Mouse (Mus musculus) liver, embryonic 15.5 days (tissue): ENCODE results near the gene Cbr3. TPM values are rescaled to one million over a fixed set of nuclear protein-coding genes. Genes with fewer than 3 reads are reported as not detected.

ENCODE experiments used
- ATAC-seq: fragments of 200-750 bp; cut with Nextera tagmentation; 2 replicates; pipeline ENCODE4 v1.8.0; 2017; ENCODE audit warnings: moderate number of reproducible peaks, mild to moderate bottlenecking, moderate library complexity; ENCODE audit not compliant: insufficient read depth
- H3K27ac ChIP-seq: fragments of 300-500 bp; sonication (generic); replicated peaks from 2 replicates; pipeline ENCODE4 v1.5.1; 2015; ENCODE audit warnings: mild to moderate bottlenecking, inconsistent platforms
- H3K27me3 ChIP-seq: fragments of 300-500 bp; sonication (generic); 2 replicates; pipeline ENCODE4 v1.6.1; 2015; ENCODE audit warnings: mild to moderate bottlenecking, inconsistent platforms
- H3K36me3 ChIP-seq: fragments of 300-500 bp; sonication (generic); replicated peaks from 2 replicates; pipeline ENCODE4 v1.6.1; 2015; ENCODE audit warnings: moderate library complexity, mild to moderate bottlenecking, inconsistent platforms
- H3K4me1 ChIP-seq: fragments of 300-500 bp; sonication (generic); replicated peaks from 2 replicates; pipeline ENCODE4 v1.6.1; 2015; ENCODE audit warnings: inconsistent platforms
- H3K4me2 ChIP-seq: fragments of 300-500 bp; sonication (generic); 2 replicates; pipeline ENCODE4 v1.6.1; 2015; ENCODE audit warnings: moderate library complexity, mild to moderate bottlenecking, inconsistent platforms
- H3K4me3 ChIP-seq: fragments of 300-500 bp; sonication (generic); replicated peaks from 2 replicates; pipeline ENCODE4 v1.5.1; 2015; ENCODE audit warnings: mild to moderate bottlenecking, inconsistent platforms
- H3K9ac ChIP-seq: fragments of 300-500 bp; sonication (generic); 2 replicates; pipeline ENCODE4 v1.6.1; 2015; ENCODE audit warnings: moderate library complexity, mild to moderate bottlenecking, inconsistent platforms
- H3K9me3 ChIP-seq: fragments of 300-500 bp; sonication (generic); replicated peaks from 2 replicates; pipeline ENCODE4 v1.6.1; 2016; ENCODE audit warnings: inconsistent platforms
- WGBS: fragments of 180-500 bp; shearing (Covaris S2); methylation state at CpG from one replicate; pipeline ENCODE4 v1.1.7; 2015; ENCODE audit warnings: mixed read lengths; ENCODE audit not compliant: insufficient replicate concordance; 5-methylcytosine and 5-hydroxymethylcytosine counted together
- polyA plus RNA-seq: library from polyadenylated mRNA; unstranded; fragments of >200 nt; fragmentation: Nextera tagmentation; extraction: Ambion mirVana; gene quantifications from 2 replicates; pipeline ENCODE4 v1.2.1, GENCODE M21; 2015

The Cbr3 gene
- polyA plus RNA-seq, 1 experiment from 2014 or later = 0.38 TPM

DNA sequence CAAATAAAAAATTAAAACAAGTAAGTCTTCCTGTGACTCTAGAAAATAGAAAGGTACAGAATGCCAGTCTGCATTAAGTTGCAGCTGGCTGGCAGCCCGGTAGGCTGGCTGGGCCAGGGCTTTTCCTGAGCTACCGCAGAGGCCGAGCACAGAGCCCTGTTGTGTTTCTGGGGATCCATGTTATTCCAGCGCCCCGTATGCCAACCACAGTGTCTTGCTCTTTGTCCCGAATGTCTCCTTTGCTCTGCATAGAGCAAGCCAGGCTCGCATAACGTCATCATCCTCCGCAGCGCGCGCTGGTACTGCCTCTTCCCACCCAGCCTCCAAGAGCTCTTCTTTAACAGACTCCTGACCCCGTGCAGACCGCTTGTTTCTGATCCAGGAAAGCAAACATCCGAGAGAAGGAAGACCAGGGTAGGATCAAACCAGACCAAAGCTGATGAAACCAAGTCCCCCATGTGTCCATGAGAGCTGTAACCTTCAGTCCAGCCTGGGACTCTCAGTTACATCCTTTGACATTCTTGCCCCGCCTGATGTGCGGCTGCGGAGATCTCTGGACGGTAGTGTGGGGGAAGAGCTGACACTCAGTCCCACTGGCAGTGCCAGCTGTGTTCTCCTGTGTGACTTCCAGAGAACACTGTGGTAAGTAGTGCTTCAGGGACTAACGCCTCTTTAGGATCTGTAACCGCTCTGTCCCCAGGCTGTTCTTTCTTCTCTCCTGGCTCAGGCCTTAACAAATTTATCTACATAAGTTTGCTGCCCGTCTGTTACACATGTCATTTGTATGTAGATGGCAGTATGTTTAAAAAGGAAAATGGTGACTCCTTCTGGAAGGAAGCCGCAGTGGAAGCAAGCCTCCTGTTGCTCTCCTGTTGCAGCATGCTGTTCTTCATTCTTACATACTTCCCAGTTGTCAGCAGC lies 47.0 kb downstream of the Cbr3 start:
- no peaks in the 10 kb centered on the region for H3K27me3 ChIP-seq
- no peak for ATAC-seq
- peaks cover 20% of the 10 kb centered on the region for H3K36me3 ChIP-seq
- H3K9ac ChIP-seq = no peak overlapping the region
- no peak overlapping the region for H3K4me3 ChIP-seq
- H3K27ac ChIP-seq = peak overlapping the region; percentile 35
- no peak overlapping the region for H3K4me2 ChIP-seq
- H3K4me1 ChIP-seq = peaks cover 55% of the 10 kb centered on the region
- H3K9me3 ChIP-seq = no peaks in the 10 kb centered on the region
- WGBS = 80% methylated on average over 23 of the region's 23 CpGs

GRCm38 (mm10) chr16:93731310-93731709 lies 48.3 kb downstream of the Cbr3 start:
- peaks cover 21% of the 10 kb centered on the region for H3K36me3 ChIP-seq
- H3K4me1 ChIP-seq = peaks cover 50% of the 10 kb centered on the region
- H3K4me3 ChIP-seq = no peak overlapping the region
- no peaks in the 10 kb centered on the region for H3K27me3 ChIP-seq
- no peak overlapping the region for H3K27ac ChIP-seq
- no peak overlapping the region for H3K4me2 ChIP-seq
- H3K9me3 ChIP-seq = no peaks in the 10 kb centered on the region
- 61% methylated on average over 8 of the region's 8 CpGs for WGBS
- ATAC-seq = no peak
- H3K9ac ChIP-seq = no peak overlapping the region

- no peak overlapping the region for H3K4me3 ChIP-seq
- H3K36me3 ChIP-seq = peaks cover 21% of the 10 kb centered on the region
- H3K9me3 ChIP-seq = no peaks in the 10 kb centered on the region
- peak overlapping the region; percentile 57; the same call in 1 of the 2 replicates for H3K27ac ChIP-seq
- H3K9ac ChIP-seq = no peak overlapping the region
- H3K4me2 ChIP-seq = no peak overlapping the region
- H3K4me1 ChIP-seq = peaks cover 45% of the 10 kb centered on the region
- no peaks in the 10 kb centered on the region for H3K27me3 ChIP-seq
- ATAC-seq = peak; percentile 56
- 75% methylated on average over 18 of the region's 18 CpGs for WGBS
Observed at GRCm38 (mm10) chr16:93732875-93733569, 50.0 kb downstream of the Cbr3 start.

DNA sequence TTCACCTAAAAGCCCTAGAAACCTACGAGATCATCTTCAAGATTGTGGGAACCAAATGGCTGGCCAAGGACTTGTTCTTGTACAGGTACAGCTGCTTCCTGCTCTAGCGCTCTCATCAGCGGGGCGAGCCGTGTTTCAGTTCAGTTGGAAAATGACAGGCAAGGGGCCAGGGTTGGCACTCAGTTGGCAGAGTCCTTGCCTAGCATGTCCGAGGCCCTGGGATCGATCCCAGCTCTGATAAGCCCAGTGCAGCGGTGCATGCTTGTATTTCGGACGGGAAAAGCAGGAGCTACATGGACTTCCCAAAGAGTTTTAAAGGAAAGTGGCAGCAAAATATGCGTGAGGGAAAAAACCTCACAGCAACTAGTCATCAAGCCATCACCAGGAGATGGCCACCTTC lies 56.2 kb downstream of the Cbr3 start:
- no peak overlapping the region for H3K4me2 ChIP-seq
- H3K27me3 ChIP-seq = no peaks in the 10 kb centered on the region
- WGBS = 82% methylated on average over 11 of the region's 11 CpGs
- peaks cover 35% of the 10 kb centered on the region for H3K4me1 ChIP-seq
- H3K9me3 ChIP-seq = no peaks in the 10 kb centered on the region
- H3K9ac ChIP-seq = no peak overlapping the region
- peaks cover 44% of the 10 kb centered on the region for H3K36me3 ChIP-seq
- no peak overlapping the region for H3K4me3 ChIP-seq
- no peak overlapping the region for H3K27ac ChIP-seq
- no peak for ATAC-seq

Other genes with a start within 250 kb of the Cbr3 start
- gene Setd4, start 79.2 kb upstream of the Cbr3 start, polyA plus RNA-seq = 4.1 and 4.3 TPM in 2 replicates
- 21.0 and 21.1 TPM in 2 replicates for gene Cbr1, start 77.4 kb upstream of the Cbr3 start, polyA plus RNA-seq
- not detected in 2 replicates for gene Gm5678, start 55.1 kb upstream of the Cbr3 start, polyA plus RNA-seq
- 12.2 and 15.8 TPM in 2 replicates for gene Dop1b, start 28.7 kb downstream of the Cbr3 start, polyA plus RNA-seq
- gene Morc3, start 148.9 kb downstream of the Cbr3 start, polyA plus RNA-seq = 16.0 and 16.1 TPM in 2 replicates
- gene Chaf1b, start 200.7 kb downstream of the Cbr3 start, polyA plus RNA-seq = 40.1 and 40.3 TPM in 2 replicates